Mouse (Mus musculus): ENCODE results near the gene Kif26b. TPM values are rescaled to one million over a fixed set of nuclear protein-coding genes. Genes with fewer than 3 reads are reported as not detected.
A peak's percentile ranks its signal among the peaks of the same experiment; 100 is the strongest.

Kif26b gene
- 0.10 and 0.21 TPM in 2 replicates for polyA plus RNA-seq (2015; fragmentation: Nextera tagmentation; extraction: Ambion mirVana)

DNA sequence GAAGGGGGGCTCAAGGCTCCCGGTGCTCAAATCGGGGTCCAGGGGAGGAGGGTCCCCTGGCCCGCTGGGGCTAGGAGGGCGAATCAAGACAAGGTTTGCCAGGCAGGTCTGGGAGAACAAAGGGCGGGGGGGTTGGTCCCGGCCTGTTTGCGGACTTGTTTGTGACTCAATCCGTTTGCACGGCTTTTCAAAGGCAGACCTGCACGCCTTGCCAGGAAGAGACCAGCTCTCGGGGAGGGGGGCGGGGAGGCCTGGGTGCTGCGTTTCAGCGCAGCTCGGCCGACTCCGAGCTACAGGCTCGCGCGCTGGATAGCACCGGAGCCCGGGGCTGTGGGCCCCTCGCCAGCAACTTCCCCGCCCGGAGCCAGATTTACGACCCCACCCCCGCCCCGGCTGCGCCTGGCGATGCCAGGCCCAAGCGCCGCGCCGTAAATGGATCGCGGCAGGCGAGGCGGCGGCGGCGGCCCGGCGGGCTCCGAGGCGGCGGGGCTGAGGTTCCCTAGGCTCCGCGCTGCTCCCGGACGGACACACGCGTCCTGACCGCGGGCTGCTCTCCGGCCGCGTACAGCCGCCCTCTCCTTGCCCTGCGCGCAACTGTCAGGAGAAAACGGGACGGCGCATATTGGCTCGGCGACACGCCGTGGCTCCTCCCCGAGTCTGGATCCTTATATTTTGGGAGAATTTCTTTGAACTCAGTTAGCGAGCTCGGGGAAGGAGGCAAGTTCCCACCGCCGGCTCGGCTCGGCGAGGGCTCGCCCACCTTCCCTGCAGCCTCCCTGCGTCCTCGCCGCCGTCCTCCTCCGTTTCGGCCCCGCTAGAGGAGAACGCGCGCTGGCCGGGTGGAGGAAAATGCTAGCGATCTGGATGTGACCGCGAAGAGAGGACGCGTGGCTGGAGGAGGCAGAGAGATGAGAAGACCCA lies at the start of gene Kif26b:
Kif26b (plus strand) TSS at position 695 of the 921 bp plus-strand sequence.
- peak within 1 kb of the TSS; percentile 76 for H3K4me2 ChIP-seq

DNA sequence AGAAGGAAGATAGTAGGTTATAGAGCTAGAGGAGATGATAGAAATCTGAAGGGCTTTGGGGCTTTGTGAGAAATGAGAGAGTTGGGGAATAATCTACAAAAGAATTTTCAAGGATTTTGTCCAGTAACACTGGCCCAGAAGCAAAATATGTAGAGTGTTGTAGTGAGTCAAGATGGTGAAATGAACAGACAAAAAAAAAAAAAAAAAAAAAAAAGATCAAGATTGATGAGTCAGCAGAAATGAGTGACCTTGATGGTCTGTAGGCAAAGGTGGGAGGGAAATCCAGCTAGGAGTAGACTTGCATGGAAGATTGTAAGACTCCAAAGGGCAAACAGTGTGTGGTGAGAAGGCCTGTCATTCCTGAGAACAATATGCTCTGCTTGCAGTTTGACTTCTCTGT lies 45.1 kb upstream of the Kif26b start:
- Histone ChIP-seq H3K9me3 (replicated peaks) (no peaks in the 10 kb centered on the region), H3K9ac (no peak overlapping the region), H3K27me3 (no peaks in the 10 kb centered on the region), H3K27ac (no peak overlapping the region), H3K4me3 (replicated peaks) (no peak overlapping the region), H3K36me3 (no peaks in the 10 kb centered on the region), H3K4me2 (no peak overlapping the region), H3K4me1 (replicated peaks) (no peaks in the 10 kb centered on the region)
- no peak for DNase-seq
- no peak for ATAC-seq (ENCODE audit: low read depth)

More for the DNA sequence above, at the start of gene Kif26b:
- DNase-seq (no peak), ATAC-seq (ENCODE audit: low read depth) (peak; percentile 11; the same call in 1 of the 2 replicates)
- H3K9me3 ChIP-seq (replicated peaks) = no peaks in the 10 kb centered on the region
- no peak within 1 kb of the TSS for H3K27ac ChIP-seq
- WGBS (ENCODE audit: insufficient replicate concordance) = under 1% methylated on average over 92 of the region's 92 CpGs
- peak within 1 kb of the TSS; percentile 17; the same call in 1 of the 2 replicates for H3K9ac ChIP-seq
- H3K27me3 ChIP-seq = peaks cover 69% of the 10 kb centered on the region
- peak within 1 kb of the TSS; percentile 56 for H3K4me3 ChIP-seq (replicated peaks)
- H3K4me1 ChIP-seq (replicated peaks) = peaks cover 30% of the 10 kb centered on the region
- H3K36me3 ChIP-seq = no peaks in the 10 kb centered on the region

DNA sequence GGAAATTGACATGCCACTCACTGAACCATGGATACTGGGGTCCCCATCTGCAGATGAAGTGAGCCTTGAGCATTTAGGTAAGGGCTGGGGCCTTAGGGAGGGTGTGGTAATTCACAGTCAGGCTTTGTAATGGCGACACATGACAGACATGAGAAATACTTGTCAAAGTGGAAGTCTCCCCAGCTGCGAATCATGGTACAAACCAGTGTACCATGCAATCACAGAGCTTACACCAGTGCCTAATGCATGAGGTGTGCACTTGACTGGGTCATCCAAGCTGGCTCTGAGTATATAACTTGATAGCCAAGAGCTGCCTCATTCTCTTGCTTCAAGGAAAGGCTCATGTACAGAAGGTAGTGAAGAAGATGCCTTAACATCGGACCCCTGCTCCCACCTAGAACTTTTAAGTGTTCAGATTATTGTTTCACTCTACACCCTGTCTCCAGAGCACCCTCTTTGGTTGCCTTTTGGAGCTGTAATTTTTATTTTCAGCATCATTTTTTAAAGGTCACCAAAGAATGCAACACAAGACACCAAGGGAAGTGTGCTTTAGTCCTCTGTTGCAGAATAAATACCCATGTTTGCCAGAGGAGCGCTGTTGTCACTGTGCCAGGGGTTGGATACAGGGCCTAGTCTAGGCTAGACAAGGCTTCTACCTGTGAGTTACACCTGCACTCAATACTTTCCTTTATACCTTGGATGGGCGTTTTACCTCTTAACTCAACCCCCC lies 43.6 kb upstream of the Kif26b start:
- H3K4me3 ChIP-seq (replicated peaks) = no peak overlapping the region

DNA sequence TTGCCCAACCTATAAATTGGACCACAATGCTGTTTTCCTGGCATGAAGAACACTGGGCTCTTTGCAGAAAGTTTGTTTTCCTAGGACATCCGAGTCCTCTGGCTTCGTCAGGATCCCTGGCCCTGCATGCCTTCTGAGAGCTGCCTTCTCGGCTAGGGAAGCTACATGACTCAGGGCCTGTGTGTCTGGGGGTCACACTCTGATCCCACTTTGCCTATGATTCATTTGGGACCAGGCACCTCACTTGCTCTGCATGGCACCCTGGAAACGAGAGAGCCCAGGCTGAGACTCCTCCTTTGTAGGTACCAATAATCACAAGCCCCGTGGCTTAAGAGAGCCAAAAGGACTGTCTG lies 43.1 kb upstream of the Kif26b start:
- Histone ChIP-seq H3K9me3 (replicated peaks) (no peaks in the 10 kb centered on the region), H3K4me1 (replicated peaks) (no peaks in the 10 kb centered on the region), H3K36me3 (no peaks in the 10 kb centered on the region), H3K4me2 (no peak overlapping the region), H3K27ac (no peak overlapping the region), H3K9ac (no peak overlapping the region), H3K4me3 (replicated peaks) (no peak overlapping the region), H3K27me3 (no peaks in the 10 kb centered on the region)
- no peak for DNase-seq
- 63% methylated on average over 5 of the region's 5 CpGs for WGBS (ENCODE audit: insufficient replicate concordance)
- no peak for ATAC-seq (ENCODE audit: low read depth)

More for the DNA sequence above, 43.6 kb upstream of the Kif26b start:
- DNase-seq (no peak), ATAC-seq (ENCODE audit: low read depth) (no peak)
- Histone ChIP-seq H3K9me3 (replicated peaks) (no peaks in the 10 kb centered on the region), H3K27ac (no peak overlapping the region), H3K36me3 (no peaks in the 10 kb centered on the region), H3K27me3 (no peaks in the 10 kb centered on the region), H3K4me1 (replicated peaks) (no peaks in the 10 kb centered on the region), H3K9ac (no peak overlapping the region), H3K4me2 (no peak overlapping the region)
- WGBS (ENCODE audit: insufficient replicate concordance) = 64% methylated on average over 5 of the region's 5 CpGs

DNA sequence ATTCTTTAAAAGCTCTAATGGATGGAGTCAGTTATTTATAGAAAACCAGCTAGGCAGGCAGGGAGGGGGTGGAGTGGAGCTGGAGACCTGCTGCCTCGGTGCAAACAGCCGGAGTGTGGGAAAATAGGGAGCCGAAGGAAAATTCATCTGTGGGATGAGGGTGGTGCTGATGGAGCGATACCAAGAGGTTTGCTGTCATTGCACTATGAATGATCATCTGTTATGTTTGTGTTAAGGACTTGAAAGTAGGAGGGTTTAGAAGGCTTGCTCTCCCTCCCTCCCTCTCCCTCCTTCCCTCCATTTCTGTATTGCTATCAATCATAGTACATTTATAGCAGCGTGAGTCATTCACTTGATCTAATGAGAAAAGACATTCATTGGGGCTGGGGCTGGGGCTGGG lies 42.1 kb upstream of the Kif26b start:
- DNase-seq (no peak), ATAC-seq (ENCODE audit: low read depth) (no peak)
- no peaks in the 10 kb centered on the region for H3K36me3 ChIP-seq
- no peak overlapping the region for H3K4me3 ChIP-seq (replicated peaks)
- H3K27me3 ChIP-seq = no peaks in the 10 kb centered on the region
- 71% methylated on average over 5 of the region's 5 CpGs for WGBS (ENCODE audit: insufficient replicate concordance)
- no peaks in the 10 kb centered on the region for H3K4me1 ChIP-seq (replicated peaks)
- H3K9ac ChIP-seq = no peak overlapping the region
- no peaks in the 10 kb centered on the region for H3K9me3 ChIP-seq (replicated peaks)
- H3K4me2 ChIP-seq = no peak overlapping the region
- H3K27ac ChIP-seq = no peak overlapping the region

DNA sequence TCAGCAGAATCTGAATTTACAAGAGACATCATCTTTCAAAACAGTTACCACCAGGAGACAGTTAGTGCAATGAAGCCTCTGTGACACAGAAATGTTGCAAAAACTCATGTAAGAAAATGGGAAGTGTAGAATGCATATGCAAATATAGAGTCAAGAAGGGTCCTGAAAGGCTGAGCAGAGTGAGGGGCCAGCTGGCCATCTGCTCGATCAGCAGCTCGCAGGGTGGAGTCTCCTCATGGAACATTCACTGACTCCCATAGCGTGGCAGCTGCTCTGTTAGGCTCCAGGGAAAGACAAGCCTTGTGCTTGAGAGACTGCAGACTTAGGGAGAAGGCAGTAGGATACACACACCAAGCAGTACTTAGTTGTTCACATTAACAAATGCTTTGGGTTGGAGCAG lies 39.8 kb upstream of the Kif26b start:
- DNase-seq (no peak), ATAC-seq (ENCODE audit: low read depth) (no peak)
- H3K27ac ChIP-seq = no peak overlapping the region
- H3K4me2 ChIP-seq = no peak overlapping the region
- H3K4me3 ChIP-seq (replicated peaks) = no peak overlapping the region
- no peak overlapping the region for H3K9ac ChIP-seq
- H3K9me3 ChIP-seq (replicated peaks) = no peaks in the 10 kb centered on the region
- H3K36me3 ChIP-seq = no peaks in the 10 kb centered on the region
- no peaks in the 10 kb centered on the region for H3K4me1 ChIP-seq (replicated peaks)
- H3K27me3 ChIP-seq = no peaks in the 10 kb centered on the region
- 25% methylated on average over 3 of the region's 3 CpGs for WGBS (ENCODE audit: insufficient replicate concordance)

DNA sequence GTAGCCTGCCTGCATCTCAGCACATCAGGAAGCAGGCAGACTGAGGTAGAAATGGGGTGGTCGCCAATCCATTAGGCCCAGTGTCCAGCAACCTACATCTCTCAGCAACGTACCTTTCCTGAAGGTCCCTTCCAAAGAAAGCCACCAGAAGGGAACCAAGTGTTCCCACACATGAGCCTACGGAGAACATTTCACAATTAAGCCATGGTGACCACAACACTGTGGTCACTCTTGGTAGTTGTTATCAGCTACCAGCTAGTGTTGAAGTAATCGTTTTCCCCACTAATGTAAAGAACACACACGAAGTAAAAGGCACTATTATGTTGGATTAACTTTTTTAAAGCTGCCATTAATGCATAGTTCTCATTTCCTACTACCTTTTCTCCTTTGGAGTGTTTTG lies 37.2 kb upstream of the Kif26b start:
- H3K9ac ChIP-seq = no peak overlapping the region
- H3K36me3 ChIP-seq = no peaks in the 10 kb centered on the region
- no peak for DNase-seq
- H3K9me3 ChIP-seq (replicated peaks) = no peaks in the 10 kb centered on the region
- H3K27me3 ChIP-seq = no peaks in the 10 kb centered on the region
- H3K4me3 ChIP-seq (replicated peaks) = no peak overlapping the region
- no peaks in the 10 kb centered on the region for H3K4me1 ChIP-seq (replicated peaks)
- H3K4me2 ChIP-seq = no peak overlapping the region
- ATAC-seq (ENCODE audit: low read depth) = no peak
- H3K27ac ChIP-seq = no peak overlapping the region
- WGBS (ENCODE audit: insufficient replicate concordance) = 35% methylated on average over 5 of the region's 5 CpGs

DNA sequence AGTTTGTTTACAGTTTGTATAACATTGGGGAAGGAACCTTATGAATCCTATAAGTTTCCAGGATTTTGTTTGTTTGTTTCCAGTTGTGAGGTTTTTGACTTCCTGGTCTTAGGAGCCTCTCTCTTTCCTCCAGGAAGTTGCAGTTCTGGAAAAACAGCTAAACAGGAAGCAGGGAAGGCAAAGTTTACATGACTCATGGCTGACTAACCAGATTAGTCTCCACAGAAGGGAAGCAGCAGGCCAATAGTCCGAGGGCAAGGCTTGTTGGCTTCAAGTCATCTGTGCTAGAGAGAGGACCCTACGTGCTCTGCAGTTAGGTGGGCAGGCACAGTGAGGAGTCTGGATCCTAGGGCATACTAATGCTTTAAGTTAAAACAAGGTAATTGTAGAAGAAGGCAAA lies 36.4 kb upstream of the Kif26b start:
- no peak overlapping the region for H3K27ac ChIP-seq
- H3K4me3 ChIP-seq (replicated peaks) = no peak overlapping the region
- no peak for DNase-seq
- no peak overlapping the region for H3K9ac ChIP-seq
- no peak overlapping the region for H3K4me2 ChIP-seq
- no peaks in the 10 kb centered on the region for H3K36me3 ChIP-seq
- H3K4me1 ChIP-seq (replicated peaks) = no peaks in the 10 kb centered on the region
- H3K9me3 ChIP-seq (replicated peaks) = no peaks in the 10 kb centered on the region
- ATAC-seq (ENCODE audit: low read depth) = no peak
- 30% methylated on average over 2 of the region's 2 CpGs for WGBS (ENCODE audit: insufficient replicate concordance)
- no peaks in the 10 kb centered on the region for H3K27me3 ChIP-seq

DNA sequence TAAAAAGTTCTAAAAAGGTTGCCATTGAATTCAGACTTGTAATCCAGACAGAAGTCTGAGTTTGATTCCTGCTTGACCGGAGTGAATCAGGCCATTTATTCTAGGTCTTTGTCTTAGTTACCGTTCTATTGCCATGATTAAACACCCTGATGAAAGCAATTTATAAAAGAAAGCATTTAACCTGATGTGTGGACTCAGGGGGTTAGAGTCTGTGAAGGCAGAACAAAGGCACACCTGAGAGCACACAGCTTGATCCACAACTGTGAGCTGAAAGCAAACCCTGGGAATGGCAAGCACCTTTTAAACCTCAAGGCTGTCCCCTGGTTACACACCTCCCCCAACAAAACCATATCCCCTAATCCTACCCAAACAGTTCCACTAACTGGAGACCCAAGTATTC lies 32.7 kb upstream of the Kif26b start:
- Histone ChIP-seq H3K4me3 (replicated peaks) (no peak overlapping the region), H3K27me3 (no peaks in the 10 kb centered on the region), H3K4me2 (no peak overlapping the region), H3K27ac (no peak overlapping the region), H3K4me1 (replicated peaks) (no peaks in the 10 kb centered on the region), H3K9ac (no peak overlapping the region), H3K36me3 (no peaks in the 10 kb centered on the region), H3K9me3 (replicated peaks) (no peaks in the 10 kb centered on the region)
- no peak for DNase-seq
- ATAC-seq (ENCODE audit: low read depth) = no peak
- WGBS (ENCODE audit: insufficient replicate concordance) = 72% methylated on average over 2 of the region's 2 CpGs

DNA sequence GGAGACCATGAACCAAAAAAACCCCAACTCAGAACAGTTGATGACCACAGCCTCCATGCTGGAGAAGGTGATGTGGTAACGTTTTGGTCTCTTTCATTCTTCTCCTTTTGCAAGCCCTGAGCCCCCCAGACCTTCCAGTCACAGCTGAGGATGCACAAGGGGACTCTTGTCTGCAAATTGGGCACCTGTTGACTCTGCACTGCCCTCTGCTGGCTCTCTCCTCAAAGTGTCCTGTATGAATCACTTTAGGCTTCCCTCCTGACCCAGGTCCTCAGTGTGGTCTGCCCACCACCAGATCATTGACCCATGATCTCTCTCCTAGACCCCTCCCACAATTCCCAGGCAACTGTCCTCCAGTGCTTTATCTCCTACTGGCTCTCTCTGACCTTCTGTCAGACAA lies 32.1 kb upstream of the Kif26b start:
- no peaks in the 10 kb centered on the region for H3K27me3 ChIP-seq
- H3K4me1 ChIP-seq (replicated peaks) = no peaks in the 10 kb centered on the region
- no peaks in the 10 kb centered on the region for H3K9me3 ChIP-seq (replicated peaks)
- H3K9ac ChIP-seq = no peak overlapping the region
- no peaks in the 10 kb centered on the region for H3K36me3 ChIP-seq
- no peak overlapping the region for H3K4me3 ChIP-seq (replicated peaks)
- ATAC-seq (ENCODE audit: low read depth) (no peak), DNase-seq (peak; percentile 4)
- no peak overlapping the region for H3K27ac ChIP-seq
- WGBS (ENCODE audit: insufficient replicate concordance) = 15% methylated on average over 1 of the region's 1 CpGs
- no peak overlapping the region for H3K4me2 ChIP-seq

DNA sequence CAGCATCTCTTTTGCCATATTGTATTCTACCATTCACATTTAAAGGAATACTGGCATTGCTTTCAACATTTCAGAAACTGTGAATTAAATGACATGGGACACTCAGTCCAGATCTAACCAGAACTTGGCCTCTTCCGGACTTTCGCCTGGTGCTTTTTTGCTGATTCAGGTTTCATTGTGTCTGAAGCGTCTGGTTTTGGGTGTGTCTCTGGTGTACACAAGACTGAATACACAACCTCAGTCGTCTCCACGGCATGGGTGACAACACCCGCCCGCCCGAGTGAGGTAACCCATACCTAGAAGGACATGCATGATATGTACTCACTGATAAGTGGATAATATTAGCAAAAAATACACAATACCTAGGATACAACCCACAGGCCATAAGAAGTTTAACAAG lies 22.0 kb upstream of the Kif26b start:
- Histone ChIP-seq H3K9me3 (replicated peaks) (no peaks in the 10 kb centered on the region), H3K27ac (no peak overlapping the region), H3K4me3 (replicated peaks) (no peak overlapping the region), H3K4me1 (replicated peaks) (no peaks in the 10 kb centered on the region), H3K27me3 (no peaks in the 10 kb centered on the region), H3K36me3 (no peaks in the 10 kb centered on the region), H3K4me2 (no peak overlapping the region), H3K9ac (no peak overlapping the region)
- no peak for ATAC-seq (ENCODE audit: low read depth)
- no peak for DNase-seq
- 58% methylated on average over 8 of the region's 8 CpGs for WGBS (ENCODE audit: insufficient replicate concordance)

All from liver, embryonic 13.5 days (tissue).